Mouse (Mus musculus) CH12.LX (cell line): Measurements from ENCODE around the gene Tex12. TPM values are rescaled to one million over a fixed set of nuclear protein-coding genes. Genes with fewer than 3 reads are reported as not detected.

Experiments
- DNase-seq: peaks from one replicate; pipeline ENCODE4 v3.0.0-alpha.2; 2013; ENCODE audit errors: extremely low read depth
- H3K27ac ChIP-seq: 2 replicates; pipeline ENCODE4 v1.5.1; 2012; ENCODE audit warnings: low read depth, mild to moderate bottlenecking, control low read depth, moderate library complexity; ENCODE audit not compliant: insufficient read depth
- H3K27me3 ChIP-seq: replicated peaks from 2 replicates; pipeline ENCODE3; 2012; ENCODE audit warnings: inconsistent platforms
- H3K36me3 ChIP-seq, 2 experiments: replicated peaks in 1 of 2; 2 replicates each; pipeline versions ENCODE3 to v1.6.1; 2012; ENCODE audit warnings: inconsistent platforms in 1 of 2, low read length in 1 of 2, mild to moderate bottlenecking in 1 of 2, mixed read lengths in 1 of 2, moderate library complexity in 1 of 2; ENCODE audit not compliant: control insufficient read depth in 1 of 2, insufficient read depth in 1 of 2
- H3K4me1 ChIP-seq, 2 experiments: 2 replicates each; pipeline ENCODE4 v1.6.1; 2012; ENCODE audit warnings: inconsistent platforms in 1 of 2, moderate library complexity in 1 of 2; ENCODE audit not compliant: insufficient read depth in 2 of 2, control insufficient read depth in 1 of 2
- H3K4me2 ChIP-seq: 2 replicates; pipeline ENCODE4 v1.6.1; 2012; ENCODE audit warnings: low read depth, mild to moderate bottlenecking, control low read depth; ENCODE audit not compliant: poor library complexity, insufficient read depth, severe bottlenecking
- H3K4me3 ChIP-seq, 3 experiments: fragments of 150-350 bp in 1 of 3; sonication (generic) in 1 of 3; replicated peaks in 1 of 3; 2 replicates each; pipeline versions ENCODE3 to v1.5.1; 2011 to 2012; ENCODE audit warnings: low read depth in 2 of 3, low read length in 2 of 3, mild to moderate bottlenecking in 2 of 3, moderate library complexity in 2 of 3, control low read depth in 1 of 3, improper control_type of control experiment in 1 of 3, inconsistent platforms in 1 of 3, mixed read lengths in 1 of 3; ENCODE audit not compliant: poor library complexity in 1 of 3
- H3K79me2 ChIP-seq: replicated peaks from 2 replicates; pipeline ENCODE4 v1.6.1; 2012; ENCODE audit warnings: mild to moderate bottlenecking, moderate library complexity; ENCODE audit not compliant: control insufficient read depth, poor library complexity, insufficient read depth, severe bottlenecking; ENCODE audit errors: extremely low read depth
- H3K9ac ChIP-seq: 2 replicates; pipeline ENCODE4 v1.6.1; 2012; ENCODE audit warnings: low read depth, mild to moderate bottlenecking, control low read depth, moderate library complexity; ENCODE audit not compliant: insufficient read depth
- H3K9me3 ChIP-seq: replicated peaks from 2 replicates; pipeline ENCODE3; 2012; ENCODE audit warnings: low read length, inconsistent platforms, mixed read lengths
- CTCF ChIP-seq, 2 experiments: IDR thresholded peaks in 1 of 2; conservative IDR thresholded peaks in 1 of 2; 2 replicates each; pipeline ENCODE4 v1.5.1; 2011 to 2012; ENCODE audit warnings: low read depth in 2 of 2, low read length in 2 of 2, improper control_type of control experiment in 1 of 2, inconsistent platforms in 1 of 2, mild to moderate bottlenecking in 1 of 2, moderate library complexity in 1 of 2
- ELF1 ChIP-seq: IDR thresholded peaks from 2 replicates; pipeline ENCODE4 v1.6.1; 2014; ENCODE audit warnings: low read depth, mild to moderate bottlenecking, inconsistent platforms, low read length, improper control_type of control experiment
- EP300 ChIP-seq: IDR thresholded peaks from 2 replicates; pipeline ENCODE4 v1.6.1; 2011; ENCODE audit warnings: low read length, improper control_type of control experiment
- ETS1 ChIP-seq: conservative IDR thresholded peaks from 2 replicates; pipeline ENCODE4 v1.6.1; 2012; ENCODE audit warnings: low read depth, mild to moderate bottlenecking, inconsistent platforms, low read length, improper control_type of control experiment, moderate library complexity
- HCFC1 ChIP-seq: IDR thresholded peaks from 2 replicates; pipeline ENCODE4 v1.6.1; 2012; ENCODE audit warnings: low read depth, mild to moderate bottlenecking, inconsistent platforms, low read length, improper control_type of control experiment
- IRF4 ChIP-seq: IDR thresholded peaks from 2 replicates; pipeline ENCODE4 v1.6.1; 2014; ENCODE audit warnings: low read depth, mild to moderate bottlenecking, inconsistent platforms, low read length, improper control_type of control experiment
- JUN ChIP-seq: IDR thresholded peaks from 2 replicates; pipeline ENCODE4 v1.6.1; 2011; ENCODE audit warnings: low read depth, mild to moderate bottlenecking, low read length, improper control_type of control experiment, moderate library complexity; ENCODE audit not compliant: insufficient read depth
- MAX ChIP-seq: IDR thresholded peaks from 2 replicates; pipeline ENCODE4 v1.6.1; 2011; ENCODE audit warnings: low read length, improper control_type of control experiment
- MAZ ChIP-seq: IDR thresholded peaks from 2 replicates; pipeline ENCODE4 v1.6.1; 2012; ENCODE audit warnings: low read depth, mild to moderate bottlenecking, inconsistent platforms, low read length, improper control_type of control experiment, moderate library complexity
- MEF2A ChIP-seq: IDR thresholded peaks from 2 replicates; pipeline ENCODE4 v1.6.1; 2014; ENCODE audit warnings: low read depth, mild to moderate bottlenecking, inconsistent platforms, low read length, improper control_type of control experiment, borderline replicate concordance
- MXI1 ChIP-seq: IDR thresholded peaks from 2 replicates; pipeline ENCODE4 v1.6.1; 2011; ENCODE audit warnings: mild to moderate bottlenecking, low read depth, low read length, improper control_type of control experiment
- MYC ChIP-seq: IDR thresholded peaks from 2 replicates; pipeline ENCODE4 v1.6.1; 2011; ENCODE audit warnings: low read depth, mild to moderate bottlenecking, improper control_type of control experiment, low read length
- NELFE ChIP-seq: IDR thresholded peaks from 2 replicates; pipeline ENCODE4 v1.6.1; 2011; ENCODE audit warnings: low read depth, low read length, improper control_type of control experiment
- PAX5 ChIP-seq: IDR thresholded peaks from 2 replicates; pipeline ENCODE4 v1.6.1; 2012; ENCODE audit warnings: low read length, inconsistent platforms, mixed read lengths
- POLR2A ChIP-seq: IDR thresholded peaks from 2 replicates; pipeline ENCODE4 v1.6.1; 2011; ENCODE audit warnings: low read depth, mild to moderate bottlenecking, improper control_type of control experiment, low read length
- POLR2AphosphoS2 ChIP-seq: IDR thresholded peaks from 2 replicates; pipeline ENCODE4 v1.6.1; 2011; ENCODE audit warnings: low read depth, low read length, improper control_type of control experiment
- RAD21 ChIP-seq: IDR thresholded peaks from 2 replicates; pipeline ENCODE4 v1.6.1; 2011; ENCODE audit warnings: low read depth, mild to moderate bottlenecking, low read length, improper control_type of control experiment, moderate library complexity
- RCOR1 ChIP-seq: conservative IDR thresholded peaks from 2 replicates; pipeline ENCODE4 v1.6.1; 2012; ENCODE audit warnings: low read depth, mild to moderate bottlenecking, inconsistent platforms, low read length, improper control_type of control experiment
- SIN3A ChIP-seq: IDR thresholded peaks from 2 replicates; pipeline ENCODE4 v1.6.1; 2012; ENCODE audit warnings: low read length, improper control_type of control experiment, inconsistent platforms
- SMC3 ChIP-seq: IDR thresholded peaks from 2 replicates; pipeline ENCODE4 v1.6.1; 2011; ENCODE audit warnings: low read depth, low read length, improper control_type of control experiment
- TBP ChIP-seq: conservative IDR thresholded peaks from 2 replicates; pipeline ENCODE4 v1.6.1; 2011; ENCODE audit warnings: low read depth, low read length, improper control_type of control experiment
- USF1 ChIP-seq: IDR thresholded peaks from 2 replicates; pipeline ENCODE4 v1.6.1; 2014; ENCODE audit warnings: low read depth, mild to moderate bottlenecking, inconsistent platforms, low read length, improper control_type of control experiment
- USF2 ChIP-seq: conservative IDR thresholded peaks from 2 replicates; pipeline ENCODE4 v1.6.1; 2011; ENCODE audit warnings: low read depth, low read length, improper control_type of control experiment
- ZKSCAN1 ChIP-seq: IDR thresholded peaks from 2 replicates; pipeline ENCODE4 v1.6.1; 2012; ENCODE audit warnings: low read depth, inconsistent platforms, low read length, improper control_type of control experiment, borderline replicate concordance
- ZMIZ1 ChIP-seq: IDR thresholded peaks from 2 replicates; pipeline ENCODE4 v1.6.1; 2012; ENCODE audit warnings: low read depth, mild to moderate bottlenecking, inconsistent platforms, low read length, improper control_type of control experiment
- ZNF384 ChIP-seq: IDR thresholded peaks from 2 replicates; pipeline ENCODE4 v1.6.1; 2012; ENCODE audit warnings: low read depth, low read length, improper control_type of control experiment, inconsistent platforms
- dilution Hi-C: fragments of 300-500 bp; cut with MboI; formaldehyde crosslinking; loops from 2 replicates; pipeline ENCODE4 v1.14.3; 2020; ENCODE audit warnings: low sequenced_read_pairs; ENCODE audit not compliant: extremely low pct_unique_long_range_greater_than_20kb, extremely low pct_ligation_motif_present
- in situ Hi-C: fragments of 300-500 bp; cut with MboI; formaldehyde crosslinking; loops from 3 replicates; pipeline ENCODE4 v1.14.3; 2019; ENCODE audit warnings: low sequenced_read_pairs, low pct_ligation_motif_present, low pct_unique_long_range_greater_than_20kb, mixed read lengths
- polyA plus RNA-seq: library from polyadenylated mRNA; unstranded; fragments of >175 nt; gene quantifications from 2 replicates; pipeline ENCODE4 v1.2.1, GENCODE M21; 2012; ENCODE audit warnings: low read depth; ENCODE audit not compliant: insufficient read length
- total RNA-seq, 2 experiments: library from RNA; depleted of rRNA; stranded (reverse); fragments of 300-350 nt in 1 of 2; fragments of >200 nt in 1 of 2; gene quantifications; 2 replicates each; pipeline ENCODE4 v1.2.3; 2012 to 2014

The Tex12 gene
- total and polyA plus RNA-seq, 3 experiments, result not detected

GRCm38 (mm10) chr9:50524936-50525335 lies 36.2 kb downstream of the Tex12 start:
- no peak for TF ChIP-seq POLR2A
- no peak for TF ChIP-seq SIN3A
- no peak for TF ChIP-seq MAX
- no peak for TF ChIP-seq RCOR1
- TF ChIP-seq SMC3, result no peak
- no peak for TF ChIP-seq NELFE
- no peak for TF ChIP-seq HCFC1
- TF ChIP-seq MXI1, result no peak
- TF ChIP-seq ZNF384, result no peak
- TF ChIP-seq PAX5, result no peak
- no peak for TF ChIP-seq JUN
- TF ChIP-seq CTCF (conservative IDR thresholded peaks at IDR 0.05 in 1 of 2, IDR thresholded peaks at IDR 0.05 in 1 of 2; ENCODE audit: low read depth in 2 of 2, low read length in 2 of 2), result no peak
- TF ChIP-seq POLR2AphosphoS2, result no peak
- no peak for TF ChIP-seq MEF2A
- TF ChIP-seq ELF1, result no peak
- no peak for TF ChIP-seq ETS1
- TF ChIP-seq IRF4, result no peak
- TF ChIP-seq ZKSCAN1, result no peak
- TF ChIP-seq USF2, result no peak
- TF ChIP-seq MYC, result no peak
- H3K4me3 ChIP-seq, result no peak overlapping the region
- dilution Hi-C loops (no loop called here), in situ Hi-C loops (loop anchor here (5.0 to 25.0 kb wide), 3 partner anchors 58 to 988 kb away; no protein-coding TSS in a partner anchor)
- H3K4me2 ChIP-seq, result no peak overlapping the region
- H3K4me1 ChIP-seq, result peaks cover 14 to 40% of the 10 kb centered on the region in 2 experiments
- H3K36me3 ChIP-seq, result peaks cover 17 to 50% of the 10 kb centered on the region in 2 experiments
- no peaks in the 10 kb centered on the region for H3K79me2 ChIP-seq
- H3K9me3 ChIP-seq, result no peaks in the 10 kb centered on the region
- no peak overlapping the region for H3K27ac ChIP-seq
- DNase-seq, result no peak
- H3K27me3 ChIP-seq, result no peaks in the 10 kb centered on the region
- no peak overlapping the region for H3K9ac ChIP-seq

- H3K9ac ChIP-seq, result no peak overlapping the region
- no peaks in the 10 kb centered on the region for H3K27me3 ChIP-seq
- no peaks in the 10 kb centered on the region for H3K9me3 ChIP-seq
- no peaks in the 10 kb centered on the region for H3K79me2 ChIP-seq
- H3K4me1 ChIP-seq, result peaks cover 14 to 26% of the 10 kb centered on the region in 2 experiments
- no peak overlapping the region for H3K4me2 ChIP-seq
- H3K27ac ChIP-seq, result no peak overlapping the region
- dilution Hi-C loops (no loop called here), in situ Hi-C loops (loop anchor here (10.0 kb wide), 1 partner anchor 188 kb away; no protein-coding TSS in a partner anchor)
- TF ChIP-seq MXI1 (no peak), SIN3A (no peak), ZMIZ1 (no peak), RCOR1 (no peak), MAZ (no peak), NELFE (no peak), USF1 (no peak), CTCF (conservative IDR thresholded peaks at IDR 0.05 in 1 of 2, IDR thresholded peaks at IDR 0.05 in 1 of 2; ENCODE audit: low read depth in 2 of 2, low read length in 2 of 2) (no peak), USF2 (no peak), TBP (no peak), RAD21 (no peak), ZNF384 (no peak), ETS1 (no peak), EP300 (no peak), SMC3 (no peak)
- DNase-seq, result no peak
- H3K36me3 ChIP-seq, result peaks cover 17 to 50% of the 10 kb centered on the region in 2 experiments
- no peak overlapping the region for H3K4me3 ChIP-seq
Measured at GRCm38 (mm10) chr9:50522574-50522973, 38.6 kb downstream of the Tex12 start.
